Mouse (Mus musculus) leukemia stem cell, adult 10-12 weeks (primary cell): ENCODE results near the gene Cmtm4. TPM values are rescaled to one million over a fixed set of nuclear protein-coding genes. Genes with fewer than 3 reads are reported as not detected.

ENCODE experiments used
- polyA plus RNA-seq: library from polyadenylated mRNA; stranded (reverse); fragments of >175 nt; gene quantifications from 2 replicates; pipeline ENCODE4 v1.2.3, GENCODE M21; 2012; ENCODE audit warnings: low replicate concordance

The Cmtm4 gene
- polyA plus RNA-seq = 1.3 and 1.4 TPM in 2 replicates

GRCm38 (mm10) chr8:104395703-104396357 is at the start of gene Cmtm4:
Cmtm4 (minus strand) TSS chr8:104395807.

GRCm38 (mm10) chr8:104442299-104443124 is 46.9 kb upstream of the Cmtm4 start, which contains the start of gene Dync1li2:
Dync1li2 (minus strand) TSS chr8:104443047.

GRCm38 (mm10) chr8:104339229-104339982 is 56.2 kb downstream of the Cmtm4 start, which contains the start of gene Cmtm3:
Cmtm3 (plus strand) TSS chr8:104339410.

GRCm38 (mm10) chr8:104321930-104322329 is 73.7 kb downstream of the Cmtm4 start, which contains the start of gene Cmtm2b:
Cmtm2b (plus strand) TSS chr8:104322230.

GRCm38 (mm10) chr8:104321267-104321666 is 74.3 kb downstream of the Cmtm4 start, which contains the start of gene Gm11020:
Gm11020 (plus strand) TSS chr8:104321567.

GRCm38 (mm10) chr8:104309441-104310155 is 86.0 kb downstream of the Cmtm4 start, which contains the start of the genes Gm45711 and Cmtm1:
Gm45711 (minus strand) TSS chr8:104310081.
Cmtm1 (minus strand) TSS chr8:104310145.

Other genes with a start within 250 kb of the Cmtm4 start
- gene Bean1, start 225.4 kb downstream of the Cmtm4 start, polyA plus RNA-seq = 0.44 TPM in 1 of 2 replicates, not detected in the other
- gene Tk2, start 147.2 kb downstream of the Cmtm4 start, polyA plus RNA-seq = 16.7 and 27.9 TPM in 2 replicates
- gene Cklf, start 144.9 kb downstream of the Cmtm4 start, polyA plus RNA-seq = 2.6 and 4.6 TPM in 2 replicates
- gene Cmtm2a, start 102.6 kb downstream of the Cmtm4 start, polyA plus RNA-seq = not detected in 2 replicates
- not detected in 2 replicates for gene Gm45711, start 85.7 kb downstream of the Cmtm4 start, polyA plus RNA-seq
- gene Cmtm1, start 85.7 kb downstream of the Cmtm4 start, polyA plus RNA-seq = not detected in 2 replicates
- not detected in 2 replicates for gene Gm11020, start 74.2 kb downstream of the Cmtm4 start, polyA plus RNA-seq
- not detected in 2 replicates for gene Cmtm2b, start 73.6 kb downstream of the Cmtm4 start, polyA plus RNA-seq
- gene Cmtm3, start 56.4 kb downstream of the Cmtm4 start, polyA plus RNA-seq = 16.1 and 29.9 TPM in 2 replicates
- gene Dync1li2, start 47.2 kb upstream of the Cmtm4 start, polyA plus RNA-seq = 18.9 and 20.9 TPM in 2 replicates
- 0.30 TPM in 1 of 2 replicates, not detected in the other for gene Terb1, start 114.1 kb upstream of the Cmtm4 start, polyA plus RNA-seq
- gene Nae1, start 138.8 kb upstream of the Cmtm4 start, polyA plus RNA-seq = 0.36 and 11.5 TPM in 2 replicates
- 25.6 and 116 TPM in 2 replicates for gene Car7, start 138.9 kb upstream of the Cmtm4 start, polyA plus RNA-seq
- 1.6 and 2.6 TPM in 2 replicates for gene Pdp2, start 195.6 kb upstream of the Cmtm4 start, polyA plus RNA-seq
- not detected in 2 replicates for gene Cdh16, start 228.6 kb upstream of the Cmtm4 start, polyA plus RNA-seq
- 1.1 and 4.9 TPM in 2 replicates for gene Rrad, start 235.5 kb upstream of the Cmtm4 start, polyA plus RNA-seq
- 35.6 and 56.5 TPM in 2 replicates for gene Ciao2b, start 246.2 kb upstream of the Cmtm4 start, polyA plus RNA-seq